Mouse (Mus musculus) gastrocnemius, adult 8-10 months (tissue): ENCODE results near the gene Gm49353. TPM values are rescaled to one million over a fixed set of nuclear protein-coding genes. Genes with fewer than 3 reads are reported as not detected.

Experiments used
- DNase-seq, 2 experiments: peaks; one replicate each; pipeline ENCODE4 v3.0.0; 2022; ENCODE audit warnings: low spot score in 2 of 2
- total RNA-seq, 4 experiments: library from RNA; stranded (reverse); gene quantifications; 2 replicates each; pipeline ENCODE4 v1.2.4; 2022

The Gm49353 gene
- not detected for total RNA-seq

GRCm38 (mm10) chr10:29198642-29199041 is at the start of gene Gm49353:
TSS of gene Gm49353 (plus strand) at chr10:29198954.
- no peak for DNase-seq

DNA sequence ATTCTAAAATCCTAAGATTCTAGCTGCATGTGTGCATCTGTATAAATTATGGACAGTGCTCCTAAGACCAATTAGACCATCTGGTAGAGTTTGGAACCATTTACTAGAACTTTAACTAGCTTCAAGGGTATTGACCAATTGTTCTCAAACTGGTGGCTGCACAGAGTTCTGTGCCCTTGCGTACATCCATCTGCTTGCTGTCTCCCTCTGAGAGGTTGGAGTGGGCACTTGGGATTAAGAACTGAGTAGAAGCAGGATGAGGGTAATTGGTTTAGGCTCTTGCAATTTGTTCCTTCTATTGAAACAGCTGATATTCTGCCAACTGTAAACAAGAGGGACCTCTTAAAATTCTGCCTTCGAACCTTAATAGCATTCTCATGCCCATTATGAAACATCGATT is 43.5 kb upstream of the Gm49353 start:
- no peak for DNase-seq

GRCm38 (mm10) chr10:29161664-29162063 is 37.1 kb upstream of the Gm49353 start:
- no peak for DNase-seq

DNA sequence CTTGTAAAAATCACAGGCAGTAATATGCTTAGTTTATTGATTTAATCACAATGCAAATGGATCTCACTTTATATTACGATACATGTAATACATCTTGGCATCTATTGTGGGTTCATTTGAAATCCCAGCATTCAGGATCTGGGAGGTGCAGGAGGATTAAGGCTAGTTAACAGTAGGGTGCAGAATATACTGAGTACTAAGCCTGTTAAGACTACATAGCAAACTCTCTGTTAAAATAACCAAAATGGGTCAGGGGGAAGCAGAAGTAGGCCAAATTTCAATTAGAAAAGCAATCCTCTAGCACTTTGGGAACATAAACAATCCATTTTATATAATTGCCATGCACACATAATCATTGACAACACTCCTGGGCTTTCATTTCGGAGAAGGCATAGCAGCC is 25.0 kb upstream of the Gm49353 start:
- DNase-seq, result no peak

GRCm38 (mm10) chr10:29175656-29176055 is 23.1 kb upstream of the Gm49353 start:
- no peak for DNase-seq

- DNase-seq, result no peak
Observed at GRCm38 (mm10) chr10:29176881-29177280, 21.9 kb upstream of the Gm49353 start.

GRCm38 (mm10) chr10:29178003-29178402 is 20.8 kb upstream of the Gm49353 start:
- no peak for DNase-seq

- no peak for DNase-seq
Observed at GRCm38 (mm10) chr10:29180210-29180609, 18.5 kb upstream of the Gm49353 start.

- DNase-seq, result no peak
Observed at GRCm38 (mm10) chr10:29181046-29181445, 17.7 kb upstream of the Gm49353 start.

GRCm38 (mm10) chr10:29193769-29194168 is 5.0 kb upstream of the Gm49353 start:
- no peak for DNase-seq

DNA sequence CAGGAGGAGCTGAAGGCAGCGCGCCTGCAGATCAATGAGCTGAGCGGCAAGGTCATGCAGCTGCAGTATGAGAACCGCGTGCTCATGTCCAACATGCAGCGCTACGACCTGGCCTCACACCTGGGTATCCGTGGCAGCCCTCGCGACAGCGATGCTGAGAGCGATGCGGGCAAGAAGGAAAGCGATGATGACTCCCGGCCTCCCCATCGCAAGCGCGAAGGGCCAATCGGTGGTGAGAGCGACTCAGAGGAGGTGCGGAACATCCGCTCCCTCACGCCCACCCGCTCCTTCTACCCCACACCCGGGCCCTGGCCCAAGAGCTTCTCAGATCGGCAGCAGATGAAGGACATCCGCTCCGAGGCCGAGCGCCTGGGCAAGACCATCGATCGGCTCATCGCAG is 1.9 kb upstream of the Gm49353 start:
- DNase-seq, result no peak

DNA sequence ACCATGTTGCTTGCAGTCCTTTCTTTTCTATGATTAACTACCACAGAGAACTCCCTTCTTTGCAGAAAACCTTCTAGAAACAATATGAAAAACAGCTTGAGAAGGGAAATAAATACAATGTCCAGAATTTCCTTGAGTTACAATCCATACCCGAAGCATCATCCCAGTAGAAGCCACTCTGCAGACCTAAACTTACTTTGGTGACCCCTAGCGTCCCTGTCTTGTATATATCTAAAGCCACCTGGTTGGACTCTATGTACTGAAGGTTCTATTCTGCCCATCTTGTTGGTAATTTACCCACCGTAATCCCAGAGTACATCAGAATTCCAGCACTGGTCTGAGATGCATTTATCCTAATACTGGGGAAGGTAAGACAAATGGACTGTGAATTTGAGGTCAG is 1.1 kb downstream of the Gm49353 start:
- DNase-seq, result no peak

DNA sequence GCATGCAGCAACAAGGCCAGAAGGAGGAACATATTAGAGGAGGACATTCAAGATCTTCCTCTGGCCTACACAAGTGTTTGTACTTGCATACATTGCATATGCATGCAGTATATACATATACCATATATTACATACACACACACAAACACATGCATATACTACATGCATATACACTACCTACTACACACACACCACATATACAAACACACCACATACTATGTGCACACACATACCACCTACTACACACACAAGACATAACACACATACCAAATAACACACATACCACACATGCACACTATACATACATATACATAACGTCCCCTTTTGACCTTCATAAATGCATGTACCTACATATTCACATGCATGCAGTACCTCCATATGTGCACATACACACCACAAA is 1.9 kb downstream of the Gm49353 start:
- DNase-seq, result no peak

GRCm38 (mm10) chr10:29206730-29207129 is 8.0 kb downstream of the Gm49353 start:
- no peak for DNase-seq

DNA sequence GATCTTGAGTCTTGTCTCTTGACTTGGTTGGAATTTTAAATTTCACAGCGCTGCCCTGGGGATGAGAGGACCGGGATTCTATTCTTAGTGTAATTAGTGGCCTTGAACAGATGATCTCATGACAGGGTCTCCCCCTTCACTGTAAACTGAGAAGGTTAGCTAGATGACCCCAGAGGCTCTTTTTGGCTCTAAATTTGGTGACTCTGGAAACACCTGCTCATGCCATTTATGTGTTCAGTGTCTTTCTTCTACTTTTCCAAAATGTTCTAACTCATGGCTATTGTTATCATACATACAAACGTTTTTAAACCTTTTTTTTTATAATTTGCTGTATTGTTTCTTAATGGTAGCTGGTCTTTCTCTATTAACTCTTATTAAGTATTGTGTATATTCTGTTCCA is 10.0 kb downstream of the Gm49353 start:
- no peak for DNase-seq

DNA sequence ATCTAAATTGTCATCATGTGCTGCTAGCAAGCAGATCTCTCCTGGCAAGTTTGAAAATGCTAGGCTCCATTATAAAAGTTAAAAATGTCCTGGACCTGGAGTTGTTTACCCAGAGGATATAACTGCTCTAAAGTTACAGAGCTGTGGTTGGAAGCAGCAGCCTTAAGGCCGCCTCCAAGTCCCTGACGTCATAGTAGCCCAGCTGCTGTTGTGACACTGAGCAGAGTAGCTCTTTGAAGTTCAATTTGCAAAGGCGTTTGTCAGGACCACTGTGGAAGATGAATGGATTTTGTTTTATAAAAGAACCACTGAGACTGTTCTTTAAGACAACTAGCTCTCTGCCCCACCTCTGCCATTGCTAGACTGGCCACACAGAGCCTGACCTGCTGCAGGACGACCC is 12.7 kb downstream of the Gm49353 start, which contains the start of gene 9330159F19Rik:
Gene 9330159F19Rik, plus strand, starts transcription at position 154 of the 400 bp plus-strand sequence.
- DNase-seq, result peak; percentile 61 to 63

DNA sequence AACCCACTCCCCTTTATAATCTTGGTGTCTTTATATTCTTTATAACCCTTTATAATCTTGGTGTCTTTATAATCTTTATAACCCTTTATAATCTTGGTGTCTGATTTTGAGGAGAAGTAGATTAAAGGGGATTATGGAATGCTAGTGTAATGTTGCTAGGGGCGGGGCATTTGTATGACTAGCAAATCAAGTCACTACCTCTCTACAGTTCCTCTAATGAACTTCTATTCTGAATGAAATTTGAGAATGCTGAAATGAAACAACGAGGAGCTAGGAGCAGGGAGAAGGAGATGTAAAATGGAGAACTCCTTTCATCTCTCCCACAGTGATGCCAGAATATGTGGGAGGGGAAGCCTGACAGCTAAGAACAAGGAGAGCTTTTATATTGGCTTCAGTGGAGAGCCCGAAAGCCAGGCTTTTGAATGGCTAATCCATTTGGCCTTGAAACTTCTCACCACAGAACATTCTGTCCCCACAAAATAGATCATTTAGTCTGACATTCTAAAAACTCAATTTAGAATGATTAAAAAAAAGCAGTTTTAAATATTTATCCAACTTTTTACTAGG is 14.9 kb downstream of the Gm49353 start:
- DNase-seq, result no peak

- no peak for DNase-seq
Observed at GRCm38 (mm10) chr10:29216957-29217356, 18.2 kb downstream of the Gm49353 start.

GRCm38 (mm10) chr10:29217451-29217850 is 18.7 kb downstream of the Gm49353 start:
- DNase-seq, result no peak

DNA sequence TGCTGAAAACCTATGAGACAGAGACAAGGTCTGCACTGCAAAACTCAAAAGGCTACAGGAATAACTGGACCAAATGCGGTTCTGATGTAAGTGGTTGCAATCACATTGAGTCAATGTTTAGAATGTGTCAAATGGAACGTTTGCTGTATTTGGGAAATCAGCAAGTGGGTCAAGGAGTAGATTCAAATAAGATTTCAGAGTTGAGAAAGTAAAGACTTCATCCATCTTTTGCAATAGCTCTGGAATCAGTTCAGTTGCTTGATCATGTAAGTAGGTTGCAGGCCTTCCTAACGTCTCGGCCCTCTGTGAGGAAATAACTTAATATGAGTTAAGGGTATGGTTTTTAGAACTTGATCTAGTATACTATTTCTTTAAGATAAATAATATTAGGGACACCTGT is 26.6 kb downstream of the Gm49353 start:
- DNase-seq, result no peak

DNA sequence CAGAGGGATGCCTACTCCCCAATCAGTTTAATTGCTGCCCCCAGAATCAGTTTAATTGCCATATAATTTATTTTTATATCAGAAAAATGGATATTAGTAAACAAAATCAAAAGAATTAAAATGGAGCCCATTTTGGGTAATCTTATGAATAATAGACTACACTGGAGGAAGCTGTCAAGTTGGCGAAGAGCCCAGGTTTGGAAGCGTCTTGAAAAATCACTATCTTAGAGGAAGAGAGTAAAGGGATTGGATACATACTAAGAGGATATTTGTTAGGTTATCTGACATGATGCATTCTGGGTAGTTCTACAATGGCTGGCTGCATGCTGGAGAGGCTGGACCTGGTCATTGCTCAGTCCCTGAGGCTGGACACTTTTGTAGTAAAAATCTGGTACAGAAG is 32.5 kb downstream of the Gm49353 start:
- DNase-seq, result no peak
